Mouse (Mus musculus) forebrain, postnatal 0 days (tissue): ENCODE data around the gene Mlkl. TPM values are rescaled to one million over a fixed set of nuclear protein-coding genes. Genes with fewer than 3 reads are reported as not detected.
A peak's percentile ranks its signal among the peaks of the same experiment; 100 is the strongest.
"Not testable (repeated sequence)": the region's sequence is repeated elsewhere in the genome, so short reads cannot be mapped to it uniquely, and the experiment has no call there.

Experiments
- ATAC-seq: fragments of 200-750 bp; cut with Nextera tagmentation; 2 replicates; pipeline ENCODE4 v1.8.0; 2017; ENCODE audit warnings: mild to moderate bottlenecking, moderate library complexity
- DNase-seq: peaks from one replicate; pipeline ENCODE4 v3.0.0-alpha.2; 2015
- H3K27ac ChIP-seq: fragments of 300-500 bp; sonication (generic); 2 replicates; pipeline ENCODE4 v1.5.1; 2014; ENCODE audit warnings: low read depth, mild to moderate bottlenecking, antibody characterized with exemption, low read length, moderate library complexity, mixed read lengths
- H3K27me3 ChIP-seq: fragments of 300-500 bp; sonication (generic); 2 replicates; pipeline ENCODE4 v1.6.1; 2014; ENCODE audit warnings: mild to moderate bottlenecking, low read length, mixed read lengths; ENCODE audit not compliant: insufficient read depth
- H3K36me3 ChIP-seq: fragments of 300-500 bp; sonication (generic); 2 replicates; pipeline ENCODE4 v1.6.1; 2014; ENCODE audit warnings: mild to moderate bottlenecking, moderate library complexity; ENCODE audit not compliant: insufficient read depth
- H3K4me1 ChIP-seq: fragments of 300-500 bp; sonication (generic); 2 replicates; pipeline ENCODE4 v1.6.1; 2014; ENCODE audit warnings: antibody characterized with exemption; ENCODE audit not compliant: insufficient read depth
- H3K4me2 ChIP-seq: fragments of 300-500 bp; sonication (generic); 2 replicates; pipeline ENCODE4 v1.6.1; 2014; ENCODE audit warnings: low read depth, mild to moderate bottlenecking, moderate library complexity
- H3K4me3 ChIP-seq: fragments of 300-500 bp; sonication (generic); 2 replicates; pipeline ENCODE4 v1.5.1; 2014; ENCODE audit warnings: low read depth, low read length, mixed read lengths
- H3K9ac ChIP-seq: fragments of 300-500 bp; sonication (generic); 2 replicates; pipeline ENCODE4 v1.6.1; 2014; ENCODE audit warnings: mild to moderate bottlenecking
- H3K9me3 ChIP-seq: fragments of 300-500 bp; sonication (generic); 2 replicates; pipeline ENCODE4 v1.6.1; 2016; ENCODE audit warnings: low read length
- CTCF ChIP-seq: sonication (generic); IDR thresholded peaks from 2 replicates; pipeline ENCODE4 v1.5.1; 2016; ENCODE audit warnings: antibody characterized with exemption, control low read depth, low read depth
- WGBS: fragments of 180-500 bp; shearing (Covaris S2); extraction: QIAGEN DNeasy Blood & Tissue Kit; methylation state at CpG from one replicate; pipeline ENCODE4 v1.1.7; 2014; 5-methylcytosine and 5-hydroxymethylcytosine counted together
- polyA plus RNA-seq: library from polyadenylated mRNA; unstranded; fragments of >200 nt; fragmentation: Nextera tagmentation; extraction: Ambion mirVana; gene quantifications from 2 replicates; pipeline ENCODE4 v1.2.1, GENCODE M21; 2015
- total RNA-seq: library from RNA; depleted of rRNA; stranded (reverse); fragments of >200 nt; gene quantifications from 2 replicates; pipeline ENCODE4 v1.2.3, GENCODE M21; 2014; rRNA removed

Mlkl gene
- total and polyA plus RNA-seq, 2 experiments from 2014 or later: 0.94 to 1.4 TPM

DNA sequence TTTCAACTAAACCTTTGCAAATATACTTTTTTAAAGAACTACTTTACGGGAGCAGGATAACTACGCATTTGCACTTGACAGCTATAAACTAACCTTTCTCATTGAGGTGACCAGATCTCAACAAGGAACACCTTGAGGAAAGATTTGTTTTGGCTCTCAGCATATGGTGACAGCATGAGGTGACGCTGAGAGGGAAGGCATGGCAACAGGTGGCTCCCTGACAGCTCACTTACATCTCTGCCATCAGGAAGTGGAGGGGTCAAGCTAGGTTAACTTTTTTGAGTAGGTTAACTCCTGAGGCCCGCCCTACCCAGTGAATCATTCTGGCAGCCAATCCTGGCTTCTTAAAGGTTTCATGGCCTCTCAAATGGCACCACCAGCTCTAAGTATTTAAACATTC lies 52.4 kb downstream of the Mlkl start:
- H3K27ac ChIP-seq: no peak overlapping the region
- H3K27me3 ChIP-seq: no peaks in the 10 kb centered on the region
- TF ChIP-seq CTCF: no peak
- ATAC-seq: no peak
- no peaks in the 10 kb centered on the region for H3K9me3 ChIP-seq
- 97% methylated on average over 4 of the region's 4 CpGs for WGBS
- H3K36me3 ChIP-seq: peaks cover 56% of the 10 kb centered on the region
- DNase-seq: no peak
- H3K4me3 ChIP-seq: no peak overlapping the region
- H3K9ac ChIP-seq: no peak overlapping the region
- no peak overlapping the region for H3K4me2 ChIP-seq
- no peaks in the 10 kb centered on the region for H3K4me1 ChIP-seq

DNA sequence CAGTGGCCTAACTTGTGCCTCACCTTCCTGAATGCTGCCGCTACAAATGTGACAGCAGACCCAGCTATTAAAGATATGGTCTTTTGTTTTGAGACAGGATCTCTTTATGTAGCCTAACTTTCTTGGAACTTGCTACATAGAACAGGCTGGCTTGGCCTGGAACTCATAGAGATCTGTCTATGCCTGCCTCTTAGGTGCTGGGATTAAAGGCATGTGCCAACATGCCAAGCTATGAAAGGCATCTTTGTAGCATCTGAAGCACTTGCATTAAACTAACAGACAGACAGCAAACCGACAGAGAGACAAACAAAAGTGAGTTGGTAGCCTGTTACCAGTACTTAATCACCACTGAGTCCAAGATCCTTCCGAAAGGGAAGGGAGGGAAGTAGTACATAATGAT lies 55.9 kb downstream of the Mlkl start:
- Histone ChIP-seq H3K27ac (no peak overlapping the region), H3K36me3 (peaks cover 59% of the 10 kb centered on the region), H3K4me1 (no peaks in the 10 kb centered on the region), H3K4me3 (no peak overlapping the region), H3K9ac (no peak overlapping the region), H3K27me3 (no peaks in the 10 kb centered on the region), H3K4me2 (no peak overlapping the region), H3K9me3 (no peaks in the 10 kb centered on the region)
- no peak for TF ChIP-seq CTCF
- WGBS: 94% methylated on average over 3 of the region's 3 CpGs
- DNase-seq: no peak
- ATAC-seq: no peak

DNA sequence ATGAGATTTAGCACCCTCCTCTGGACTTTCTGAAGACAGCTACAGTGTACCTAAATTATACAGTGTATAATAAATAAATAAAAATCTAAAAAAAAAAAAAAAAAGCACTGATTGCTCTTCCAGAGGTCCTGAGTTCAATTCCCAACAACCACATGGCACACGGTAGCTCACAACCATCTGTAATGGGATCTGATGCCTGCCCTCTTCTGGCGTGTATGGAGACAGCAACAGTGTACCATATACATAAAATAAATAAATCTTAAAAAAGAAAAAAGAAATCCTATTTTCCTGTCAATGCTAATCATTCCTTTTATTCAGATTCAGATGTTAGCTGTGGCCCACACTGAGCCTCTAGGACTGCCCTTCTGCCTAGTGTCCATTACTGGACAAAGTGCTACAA lies 69.7 kb downstream of the Mlkl start:
- TF ChIP-seq CTCF: peak; percentile 14; the same call in 1 of the 2 replicates
- Histone ChIP-seq H3K9ac (no peak overlapping the region), H3K27ac (no peak overlapping the region), H3K4me1 (no peaks in the 10 kb centered on the region), H3K36me3 (peaks cover 5% of the 10 kb centered on the region; the same call in 1 of the 2 replicates), H3K4me3 (no peak overlapping the region), H3K9me3 (no peaks in the 10 kb centered on the region), H3K27me3 (no peaks in the 10 kb centered on the region), H3K4me2 (no peak overlapping the region)
- no peak for DNase-seq
- WGBS: 68% methylated on average over 2 of the region's 2 CpGs
- ATAC-seq: no peak

DNA sequence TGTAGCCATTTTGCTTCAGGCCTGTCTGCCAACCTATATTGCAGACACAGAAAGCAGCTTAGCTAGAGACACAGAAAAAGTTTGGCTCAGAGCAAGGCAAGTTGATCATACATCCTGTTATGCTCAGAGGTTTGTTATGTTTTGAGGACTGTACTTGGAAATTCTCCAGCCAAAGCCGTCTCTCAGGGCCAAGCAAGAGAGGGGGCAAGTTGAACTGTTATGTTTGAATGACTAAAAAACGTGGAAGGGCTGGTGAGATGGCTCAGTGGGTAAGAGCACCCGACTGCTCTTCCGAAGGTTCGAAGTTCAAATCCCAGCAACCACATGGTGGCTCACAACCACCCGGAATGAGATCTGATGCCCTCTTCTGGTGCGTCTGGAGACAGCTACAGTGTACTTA lies 71.8 kb downstream of the Mlkl start:
- not testable (repeated sequence) for DNase-seq, H3K27ac ChIP-seq, H3K36me3 ChIP-seq, H3K27me3 ChIP-seq, ATAC-seq, H3K9ac ChIP-seq, H3K4me2 ChIP-seq, H3K4me3 ChIP-seq, H3K9me3 ChIP-seq, H3K4me1 ChIP-seq
- 76% methylated on average over 7 of the region's 7 CpGs for WGBS

DNA sequence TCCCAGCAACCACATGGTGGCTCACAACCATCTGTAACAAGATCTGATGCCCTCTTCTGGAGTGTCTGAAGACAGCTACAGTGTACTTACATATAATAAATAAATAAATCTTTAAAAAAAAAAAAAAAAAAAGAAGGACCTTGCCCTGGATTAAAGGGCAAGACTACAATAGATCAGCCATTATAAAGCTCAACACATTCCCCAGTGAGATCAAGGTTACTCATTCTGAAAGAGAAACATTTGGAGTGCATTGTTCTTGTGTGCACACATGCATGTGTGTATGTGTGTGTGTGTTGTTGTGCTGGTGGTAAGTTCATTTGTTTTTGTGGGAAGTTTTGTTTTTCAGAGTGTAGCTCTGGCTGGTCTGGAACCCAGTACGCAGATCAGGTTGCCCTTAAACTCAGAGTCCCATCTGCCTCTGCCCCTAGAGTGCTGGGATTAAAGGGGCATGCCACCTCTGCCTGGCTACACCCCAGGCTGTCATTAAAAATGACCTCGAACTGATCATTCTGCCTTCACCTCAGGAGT lies 73.2 kb downstream of the Mlkl start:
- H3K36me3 ChIP-seq: no peaks in the 10 kb centered on the region
- no peak overlapping the region for H3K27ac ChIP-seq
- H3K4me2 ChIP-seq: no peak overlapping the region
- TF ChIP-seq CTCF: no peak
- H3K27me3 ChIP-seq: no peaks in the 10 kb centered on the region
- 82% methylated on average over 2 of the region's 2 CpGs for WGBS
- no peak for ATAC-seq
- no peak overlapping the region for H3K9ac ChIP-seq
- no peaks in the 10 kb centered on the region for H3K9me3 ChIP-seq
- H3K4me1 ChIP-seq: no peaks in the 10 kb centered on the region
- no peak for DNase-seq
- no peak overlapping the region for H3K4me3 ChIP-seq

DNA sequence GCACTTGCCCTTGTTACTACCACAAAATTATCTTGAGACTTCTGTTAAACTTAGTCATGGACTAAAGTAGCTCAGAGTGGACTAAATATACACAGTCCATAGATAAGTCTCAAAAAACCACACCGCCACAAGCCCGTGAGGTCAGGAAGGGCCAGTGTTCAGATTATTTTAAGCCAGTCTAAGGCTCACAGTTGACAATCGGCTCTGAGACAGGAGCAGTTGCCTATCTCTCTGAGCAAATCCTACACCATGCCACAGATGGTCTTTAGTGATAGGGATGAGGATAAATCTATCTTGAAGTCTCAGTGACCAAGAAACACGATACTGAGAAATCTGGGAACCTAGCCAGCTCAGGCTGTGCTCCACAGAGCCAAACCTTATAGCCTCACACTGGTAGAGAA lies 76.0 kb downstream of the Mlkl start:
- Histone ChIP-seq H3K9me3 (no peaks in the 10 kb centered on the region), H3K27ac (no peak overlapping the region), H3K27me3 (no peaks in the 10 kb centered on the region), H3K9ac (no peak overlapping the region), H3K36me3 (no peaks in the 10 kb centered on the region), H3K4me3 (no peak overlapping the region), H3K4me1 (peaks cover 7% of the 10 kb centered on the region), H3K4me2 (no peak overlapping the region)
- no peak for TF ChIP-seq CTCF
- WGBS: 88% methylated on average over 4 of the region's 4 CpGs
- ATAC-seq (no peak), DNase-seq (no peak)

Other genes with a start within 250 kb of the Mlkl start
- 0.33 and 0.38 TPM in 2 replicates for gene Clec18a, start 245.8 kb downstream of the Mlkl start, total RNA-seq
- 0.42 and 0.54 TPM in 2 replicates for gene Clec18a, start 245.8 kb downstream of the Mlkl start, polyA plus RNA-seq
- gene Pdpr, start 243.5 kb downstream of the Mlkl start, total RNA-seq: 27.5 and 31.5 TPM in 2 replicates
- gene Pdpr, start 243.5 kb downstream of the Mlkl start, polyA plus RNA-seq: 5.8 and 9.3 TPM in 2 replicates
- gene Glg1, start 79.0 kb downstream of the Mlkl start, total RNA-seq: 32.1 and 45.0 TPM in 2 replicates
- gene Glg1, start 79.0 kb downstream of the Mlkl start, polyA plus RNA-seq: 35.0 and 49.7 TPM in 2 replicates
- 19.4 and 19.5 TPM in 2 replicates for gene Rfwd3, start 38.0 kb downstream of the Mlkl start, total RNA-seq
- 7.2 and 11.1 TPM in 2 replicates for gene Rfwd3, start 38.0 kb downstream of the Mlkl start, polyA plus RNA-seq
- gene Fa2h, start 55.6 kb upstream of the Mlkl start, total RNA-seq: 0.29 and 0.31 TPM in 2 replicates
- 0.30 and 0.33 TPM in 2 replicates for gene Fa2h, start 55.6 kb upstream of the Mlkl start, polyA plus RNA-seq
- 10.2 and 10.7 TPM in 2 replicates for gene Wdr59, start 183.9 kb upstream of the Mlkl start, total RNA-seq
- 3.5 and 6.8 TPM in 2 replicates for gene Wdr59, start 183.9 kb upstream of the Mlkl start, polyA plus RNA-seq
- 180 and 225 TPM in 2 replicates for gene Znrf1, start 197.9 kb upstream of the Mlkl start, total RNA-seq
- gene Znrf1, start 197.9 kb upstream of the Mlkl start, polyA plus RNA-seq: 101 and 113 TPM in 2 replicates